In genomic region chr12:55492941-55493340, GRCm38 (mm10) we compare ENCODE assay signal across 7 mouse cellular contexts. TPM values are rescaled to one million over a fixed set of nuclear protein-coding genes. Genes with fewer than 3 reads are reported as not detected.
A peak's percentile ranks its signal among the peaks of the same experiment; 100 is the strongest.
DNase-seq lines count a peak whose midpoint lies in the region; ATAC-seq and TF ChIP-seq lines count a peak whose summit lies in the region.

No protein-coding gene starts in this region.

- DNase-seq in testis, postnatal 10 days (ENCODE audit: low spot score) = no peak
- no peak for DNase-seq in forebrain, postnatal 0 days
- DNase-seq in right cerebral cortex, postnatal 36 days (ENCODE audit: low spot score in 2 of 2) = no peak
- no peak for DNase-seq in right cerebral cortex, postnatal 14 days
- DNase-seq in natural killer cell, adult 2 months (ENCODE audit: low spot score in 2 of 2) = no peak

- no peaks in the 10 kb centered on the region; the same call in 1 of the 2 replicates for H3K27me3 ChIP-seq in testis, adult 2 months (ENCODE audit: control insufficient read depth, insufficient read depth, low read length)
- H3K27me3 ChIP-seq in forebrain, postnatal 0 days (ENCODE audit: insufficient read depth, low read length) = no peaks in the 10 kb centered on the region
- peaks cover 21% of the 10 kb centered on the region for H3K27me3 ChIP-seq in liver, embryonic 16.5 days (ENCODE audit: control insufficient read depth, insufficient read depth, low read depth, low read length)

- ATAC-seq in forebrain, postnatal 0 days = no peak
- no peak for ATAC-seq in liver, embryonic 16.5 days (ENCODE audit: low read depth)

- H3K36me3 ChIP-seq in testis, adult 2 months (ENCODE audit: control insufficient read depth, insufficient read depth, low read length) = no peaks in the 10 kb centered on the region
- H3K36me3 ChIP-seq in forebrain, postnatal 0 days (ENCODE audit: insufficient read depth) = peaks cover 23% of the 10 kb centered on the region
- peaks cover 11% of the 10 kb centered on the region for H3K36me3 ChIP-seq in liver, embryonic 16.5 days (ENCODE audit: control insufficient read depth, insufficient read depth)

- H3K9ac ChIP-seq in forebrain, postnatal 0 days = peak overlapping the region; percentile 99
- H3K9ac ChIP-seq in liver, embryonic 16.5 days (ENCODE audit: low read depth, low read length) = peak overlapping the region; percentile 88

- no peak for TF ChIP-seq CTCF in testis, adult 2 months (IDR thresholded peaks at IDR 0.05; ENCODE audit: control insufficient read depth, insufficient read depth, insufficient replicate concordance, low read depth, low read length)
- no peak for TF ChIP-seq CTCF in forebrain, postnatal 0 days (IDR thresholded peaks at IDR 0.05; ENCODE audit: low read depth)

- TF ChIP-seq POLR2A in testis, adult 2 months (IDR thresholded peaks at IDR 0.05; ENCODE audit: control insufficient read depth, low read depth, low read length) = no peak

- H3K4me1 ChIP-seq in testis, adult 2 months (ENCODE audit: control insufficient read depth, insufficient read depth, low read length) = peaks cover 9% of the 10 kb centered on the region
- no peaks in the 10 kb centered on the region for H3K4me1 ChIP-seq in forebrain, postnatal 0 days (ENCODE audit: insufficient read depth)
- peaks cover 27% of the 10 kb centered on the region for H3K4me1 ChIP-seq in liver, embryonic 16.5 days (ENCODE audit: control insufficient read depth, low read depth, low read length)

- H3K4me2 ChIP-seq in forebrain, postnatal 0 days (ENCODE audit: low read depth) = peak overlapping the region; percentile 85
- H3K4me2 ChIP-seq in liver, embryonic 16.5 days (ENCODE audit: low read depth, low read length) = peak overlapping the region; percentile 95

- H3K4me3 ChIP-seq in testis, adult 2 months (ENCODE audit: control insufficient read depth, low read depth, low read length) = peak overlapping the region; percentile 96
- H3K4me3 ChIP-seq in forebrain, postnatal 0 days (ENCODE audit: low read depth, low read length) = peak overlapping the region; percentile 95
- H3K4me3 ChIP-seq in liver, embryonic 16.5 days (ENCODE audit: low read depth, low read length) = peak overlapping the region; percentile 90

- no peaks in the 10 kb centered on the region for H3K9me3 ChIP-seq in forebrain, postnatal 0 days (ENCODE audit: low read length)
- no peaks in the 10 kb centered on the region for H3K9me3 ChIP-seq in liver, embryonic 16.5 days (replicated peaks; ENCODE audit: control insufficient read depth, low read length)

- peak overlapping the region; percentile 82 for H3K27ac ChIP-seq in testis, adult 2 months (ENCODE audit: control insufficient read depth, insufficient read depth, low read depth, low read length)
- peak overlapping the region; percentile 98 for H3K27ac ChIP-seq in forebrain, postnatal 0 days (ENCODE audit: low read depth, low read length)
- peak overlapping the region; percentile 95 for H3K27ac ChIP-seq in liver, embryonic 16.5 days (ENCODE audit: low read length)

- WGBS in forebrain, postnatal 0 days = under 1% methylated on average over 12 of the region's 12 CpGs
- WGBS in liver, embryonic 16.5 days (ENCODE audit: insufficient replicate concordance) = 1% methylated on average over 12 of the region's 12 CpGs

RNA-seq across cellular contexts. Expression of gene Nfkbia, which starts 0.5 kb away (rescaled TPM):
- 24.4 and 31.2 TPM in 2 replicates for polyA plus RNA-seq in testis, adult 2 months (2012; rRNA removed)
- 43.5 and 48.2 TPM in 2 replicates for total RNA-seq in forebrain, postnatal 0 days (2014; rRNA removed)
- polyA plus RNA-seq in forebrain, postnatal 0 days (2015; fragmentation: Nextera tagmentation; extraction: Ambion mirVana) = 61.9 and 75.8 TPM in 2 replicates
- polyA plus RNA-seq in liver, embryonic 16.5 days (2015; fragmentation: Nextera tagmentation; extraction: Ambion mirVana) = 19.8 and 24.5 TPM in 2 replicates
